Mouse (Mus musculus): ENCODE results near the gene Mical3. TPM values are rescaled to one million over a fixed set of nuclear protein-coding genes. Genes with fewer than 3 reads are reported as not detected.
A peak's percentile ranks its signal among the peaks of the same experiment; 100 is the strongest.

The Mical3 gene
- total RNA-seq, 2 experiments from 2014 or later: 107 to 142 TPM

DNA sequence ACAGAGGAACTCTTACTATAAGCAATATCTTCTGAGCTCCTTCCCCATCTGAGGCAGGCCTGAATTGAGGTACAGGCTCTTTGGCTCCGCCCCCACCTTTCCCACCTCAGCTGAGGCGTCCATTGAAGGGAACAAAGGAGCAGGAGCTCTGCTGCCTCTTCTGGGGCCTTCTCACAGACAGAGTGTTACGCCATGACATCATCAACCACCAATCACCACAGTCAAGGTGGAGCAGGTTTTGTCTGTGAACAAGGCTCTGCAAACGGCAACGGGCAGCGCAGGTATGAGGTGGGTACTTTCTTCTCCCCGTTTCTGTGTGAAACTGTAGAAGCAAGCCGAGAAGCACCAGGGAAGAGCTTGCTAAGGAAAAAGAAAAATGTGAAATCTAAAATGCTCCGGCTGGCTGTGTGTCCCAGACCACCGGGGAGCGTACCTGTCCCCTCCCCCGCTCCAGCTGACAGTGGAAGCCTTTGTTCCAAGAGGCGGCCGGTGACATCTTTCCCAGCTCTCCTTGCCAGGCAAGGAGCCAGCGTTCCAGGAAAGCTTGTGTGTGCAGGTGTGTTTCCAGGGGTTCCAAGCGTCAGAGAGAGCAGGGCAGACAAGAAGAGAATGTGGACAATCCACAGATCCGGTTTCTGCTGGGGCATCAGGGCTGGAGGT, 66.3 kb downstream of the Mical3 start:
- intact Hi-C loops (cut with DNase I): no loop called here
- peak; percentile 46 to 56 for DNase-seq (ENCODE audit: low spot score in 2 of 2)

DNA sequence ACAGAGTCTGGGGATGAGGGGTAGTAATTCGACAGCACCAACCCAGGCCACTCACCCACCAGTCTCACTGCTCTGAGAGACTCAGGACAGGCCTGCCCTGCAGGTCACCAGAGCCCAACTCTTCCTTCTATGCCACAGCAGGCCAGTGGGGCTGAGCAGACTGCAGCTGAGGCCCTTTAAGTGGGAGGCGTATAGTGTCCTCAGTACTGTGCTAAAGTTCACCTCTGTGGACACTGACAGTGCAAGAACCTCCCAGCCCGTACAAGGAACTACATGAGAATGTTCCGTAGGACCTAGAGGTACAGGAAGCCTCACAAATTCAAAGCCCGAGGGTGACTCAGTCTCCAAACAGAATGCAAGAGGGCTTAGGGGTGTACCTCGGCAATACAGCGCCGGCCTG, 67.0 kb downstream of the Mical3 start:
- intact Hi-C loops (cut with DNase I): no loop called here

DNA sequence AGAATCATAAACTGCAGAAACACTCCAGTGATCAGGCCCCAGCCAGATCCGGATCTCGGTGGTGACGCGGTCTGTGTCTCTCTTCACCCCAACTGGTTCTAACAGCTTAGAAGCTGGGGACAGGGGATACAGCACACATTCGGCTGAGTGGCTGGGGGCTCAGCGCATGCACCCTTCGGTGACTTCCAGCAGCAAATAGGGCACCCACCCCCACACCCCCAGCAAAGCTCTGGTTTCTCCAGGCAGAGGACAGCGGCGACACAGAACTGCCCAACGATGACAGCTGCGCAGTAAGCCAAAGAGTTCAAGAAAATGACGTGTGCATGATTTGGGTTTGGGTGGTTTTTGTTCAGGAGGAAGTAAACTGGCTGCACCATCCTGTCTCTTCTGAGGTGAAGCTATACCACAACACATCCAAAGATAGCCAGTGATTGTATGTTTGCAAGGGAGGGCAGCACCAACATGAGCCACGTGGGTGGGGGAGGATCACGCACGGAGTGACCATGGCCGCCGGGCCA, 67.8 kb downstream of the Mical3 start:
- DNase-seq (ENCODE audit: low spot score in 2 of 2): no peak
- intact Hi-C loops (cut with DNase I): no loop called here

More for the DNA sequence above, 67.0 kb downstream of the Mical3 start:
- no peak for DNase-seq (ENCODE audit: low spot score in 2 of 2)

DNA sequence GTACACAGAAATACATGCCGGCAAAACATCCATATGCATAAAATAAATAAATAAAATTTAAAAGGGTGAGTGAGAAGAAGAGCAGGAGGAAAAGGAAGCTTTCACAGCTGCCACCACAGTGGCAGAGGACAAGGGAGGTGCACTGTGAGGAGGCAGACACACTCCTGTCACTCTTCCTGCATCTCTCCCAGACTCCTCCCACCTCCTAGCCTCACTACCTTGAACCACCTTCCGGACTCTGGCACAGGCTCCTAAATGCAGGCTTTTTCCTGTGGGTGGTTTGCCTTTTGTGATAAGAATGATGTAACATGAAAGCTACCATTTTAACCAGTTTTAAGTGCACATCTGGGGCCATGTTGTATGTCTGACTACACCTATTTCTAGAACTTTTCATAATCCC, 72.8 kb downstream of the Mical3 start:
- intact Hi-C loops (cut with DNase I): no loop called here
- DNase-seq (ENCODE audit: low spot score in 2 of 2): no peak

DNA sequence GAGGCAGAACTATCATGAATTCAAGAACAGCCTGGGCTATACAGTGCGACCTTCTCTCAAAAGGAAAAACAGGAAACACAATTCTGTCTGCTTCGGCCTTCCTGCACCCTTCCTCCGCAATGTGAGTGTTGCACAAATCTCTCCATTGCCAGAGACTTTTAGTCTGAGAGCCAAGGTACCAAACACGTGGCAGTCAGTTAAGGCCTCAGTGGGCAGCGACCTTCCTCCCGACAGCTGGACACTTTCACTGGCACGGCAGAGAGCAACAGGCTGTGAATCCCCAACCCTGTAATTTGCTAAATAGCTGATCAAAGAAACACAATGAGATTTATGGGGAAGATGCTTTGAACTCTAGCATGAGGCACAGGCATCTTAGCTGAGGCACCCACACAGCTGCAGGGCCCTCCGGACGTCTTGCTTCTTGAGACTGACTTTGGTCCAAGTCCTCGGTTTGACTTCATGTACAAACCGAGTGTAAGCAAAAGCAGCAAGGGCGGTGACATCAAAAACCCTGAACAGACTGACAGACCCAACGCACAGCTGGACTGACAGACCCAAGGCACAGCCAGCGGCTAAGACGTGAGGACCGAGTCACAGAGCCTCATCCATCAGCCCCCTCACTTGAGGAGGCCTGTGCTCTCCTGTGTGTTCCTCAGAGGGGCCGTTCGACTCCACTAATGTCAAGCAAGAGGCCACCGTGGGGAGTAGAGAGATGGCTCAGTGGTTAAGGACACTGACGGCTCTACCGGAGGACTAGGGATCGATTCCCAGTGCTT, 73.4 kb downstream of the Mical3 start:
- DNase-seq (ENCODE audit: low spot score in 2 of 2): no peak
- intact Hi-C loops (cut with DNase I): no loop called here

DNA sequence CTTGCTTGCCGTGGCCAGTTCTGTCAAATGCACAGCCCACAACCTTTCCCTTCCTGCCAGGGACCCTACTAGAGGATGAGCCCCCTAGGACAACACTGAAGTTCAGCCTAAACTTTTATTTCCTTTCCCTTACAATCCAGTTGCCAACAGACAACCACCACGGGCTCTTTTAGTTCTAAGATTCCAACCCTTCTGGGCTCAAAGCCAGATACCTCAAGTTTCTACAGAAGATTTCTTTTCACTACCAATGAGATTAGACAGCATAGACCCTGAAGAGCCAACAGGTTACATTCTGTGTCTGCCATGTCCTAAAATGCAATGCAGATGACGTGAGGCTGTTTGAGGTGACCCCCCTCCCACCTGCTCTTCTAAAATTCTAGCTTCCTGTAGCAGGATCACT, 75.3 kb downstream of the Mical3 start:
- intact Hi-C loops (cut with DNase I): no loop called here
- DNase-seq (ENCODE audit: low spot score in 2 of 2): no peak

DNA sequence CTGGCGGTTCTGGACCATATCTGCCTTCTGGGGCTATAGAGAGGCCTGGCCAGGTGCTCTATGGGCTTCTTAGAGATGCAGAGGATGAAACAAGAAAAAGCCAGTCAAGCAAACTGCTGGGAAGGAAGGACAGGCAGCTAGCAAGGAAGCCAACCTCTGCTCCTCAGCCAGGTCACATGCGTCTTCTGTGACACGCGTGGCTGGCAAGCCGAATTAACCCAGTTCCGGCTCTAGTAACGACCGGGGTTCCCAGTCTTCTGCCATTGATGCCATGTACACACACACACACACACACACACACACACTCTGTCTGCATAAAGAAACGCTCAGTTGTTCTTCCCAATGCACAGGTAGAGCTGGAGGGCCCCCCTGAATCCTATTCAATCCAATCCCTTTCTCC, 75.9 kb downstream of the Mical3 start:
- no peak for DNase-seq (ENCODE audit: low spot score in 2 of 2)
- intact Hi-C loops (cut with DNase I): no loop called here

DNA sequence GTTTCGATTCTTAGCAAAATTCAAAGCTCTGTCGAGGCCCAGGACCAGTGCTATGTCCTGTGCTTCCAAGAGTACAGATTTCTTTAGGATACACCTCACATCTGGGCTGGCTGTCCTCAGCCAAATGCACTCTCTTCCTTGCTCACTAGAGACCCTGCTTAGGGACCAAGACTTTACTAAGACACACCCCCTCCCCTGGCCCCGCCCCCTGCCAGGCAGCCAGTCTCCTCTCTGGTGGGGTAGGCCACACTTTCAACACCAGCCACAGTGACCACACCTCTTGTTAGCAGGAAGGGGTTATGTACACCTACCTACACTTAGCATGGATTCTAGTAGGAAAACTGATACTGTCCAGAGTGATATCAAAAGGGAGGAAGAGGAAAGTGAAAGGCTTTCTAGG, 76.5 kb downstream of the Mical3 start:
- intact Hi-C loops (cut with DNase I): no loop called here
- DNase-seq (ENCODE audit: low spot score in 2 of 2): no peak

DNA sequence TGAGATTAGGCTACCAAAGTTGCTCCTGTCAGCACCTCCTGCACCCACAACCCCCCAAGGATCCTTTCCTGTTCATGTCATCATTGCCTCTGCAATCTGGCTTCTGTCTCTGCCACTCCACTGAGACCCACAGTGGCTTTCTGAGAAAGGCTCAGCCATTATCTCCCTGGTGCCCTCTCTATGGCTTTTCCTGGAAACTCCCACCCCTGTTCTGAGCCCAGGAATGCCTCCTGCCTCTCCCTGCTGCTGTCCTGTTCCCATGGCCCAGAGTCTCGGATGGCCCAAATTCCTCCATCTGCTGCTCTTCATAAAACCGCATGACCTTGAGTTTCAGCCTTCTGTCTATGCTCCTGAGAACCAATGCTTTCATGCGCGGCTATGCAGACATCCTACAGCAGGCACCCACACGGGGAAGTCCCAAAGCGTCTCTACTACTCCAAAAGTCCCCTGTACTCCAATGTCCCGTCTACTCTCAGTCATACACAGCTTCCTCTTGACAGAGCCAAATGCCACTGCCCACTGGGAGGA, 77.2 kb downstream of the Mical3 start:
- no peak for DNase-seq (ENCODE audit: low spot score in 2 of 2)
- intact Hi-C loops (cut with DNase I): no loop called here

DNA sequence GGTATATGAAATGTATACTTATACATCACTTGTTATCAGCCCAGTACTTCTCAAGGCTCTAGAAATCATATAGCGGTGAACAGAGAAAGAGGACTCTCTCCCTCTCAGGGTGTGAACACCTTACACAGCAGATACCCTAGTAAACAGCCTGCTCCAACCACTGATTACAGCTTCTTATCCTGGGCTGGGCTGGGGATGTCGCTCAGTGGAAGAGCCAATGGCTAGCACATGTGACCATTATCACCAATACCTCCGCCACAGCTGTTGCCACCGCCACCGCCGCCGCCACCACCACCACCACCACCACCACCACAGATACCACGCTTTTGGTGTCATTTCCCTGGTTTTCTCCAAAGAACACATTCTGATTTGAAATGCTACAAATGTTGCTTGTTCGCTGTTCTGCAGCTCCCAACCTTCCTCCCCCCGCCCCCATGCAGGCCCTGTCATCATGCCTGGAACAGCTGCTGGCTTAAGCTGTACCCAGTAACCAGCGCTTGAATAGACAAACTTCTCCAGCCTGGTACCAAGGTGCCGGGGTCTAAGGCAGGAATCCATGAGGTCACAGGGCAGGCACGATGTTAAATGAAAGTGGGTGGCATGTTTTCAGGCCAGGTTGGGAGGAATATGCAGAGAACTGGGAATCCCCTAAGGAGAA, 78.7 kb downstream of the Mical3 start:
- DNase-seq (ENCODE audit: low spot score in 2 of 2): no peak
- intact Hi-C loops (cut with DNase I): no loop called here

DNA sequence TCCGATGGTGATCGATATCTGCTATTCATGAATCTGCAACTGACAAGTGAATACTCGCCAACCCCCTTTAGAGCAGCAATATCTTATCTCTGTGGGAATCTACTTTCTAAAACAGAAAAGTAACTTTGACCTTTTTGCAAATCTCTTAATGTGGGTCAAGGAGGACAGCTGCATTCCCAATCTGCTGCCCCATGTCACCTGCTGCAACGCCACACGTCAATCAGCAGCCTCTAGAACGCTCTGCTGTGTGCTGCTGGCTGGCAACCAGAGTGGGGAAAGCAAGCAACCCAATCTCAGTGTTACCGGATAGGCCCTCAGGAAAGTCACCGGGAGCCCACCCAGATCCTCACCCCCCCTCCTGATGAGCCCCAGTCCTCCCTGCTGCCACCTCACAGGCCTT, 79.4 kb downstream of the Mical3 start:
- no peak for DNase-seq (ENCODE audit: low spot score in 2 of 2)
- intact Hi-C loops (cut with DNase I): no loop called here

DNA sequence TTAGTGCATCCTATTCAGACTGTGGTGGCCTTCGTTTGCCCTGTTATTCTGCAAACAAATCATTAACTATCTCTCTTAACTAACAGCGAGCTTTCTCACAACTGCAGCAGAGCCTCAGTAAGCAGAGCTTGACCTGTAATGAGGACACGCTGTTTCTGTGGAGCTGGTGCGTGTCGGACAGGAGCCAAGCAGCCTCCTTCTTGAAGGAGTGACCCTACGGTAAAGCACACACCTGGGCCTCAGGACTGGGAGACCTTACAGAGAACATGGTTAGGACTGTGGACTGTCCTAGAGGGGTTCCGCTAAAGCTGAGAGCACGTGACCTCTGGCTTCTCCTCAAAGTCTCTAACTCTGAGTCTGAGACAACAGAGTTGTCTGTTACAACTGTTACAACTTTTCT, 82.1 kb downstream of the Mical3 start:
- intact Hi-C loops (cut with DNase I): no loop called here
- DNase-seq (ENCODE audit: low spot score in 2 of 2): no peak

DNA sequence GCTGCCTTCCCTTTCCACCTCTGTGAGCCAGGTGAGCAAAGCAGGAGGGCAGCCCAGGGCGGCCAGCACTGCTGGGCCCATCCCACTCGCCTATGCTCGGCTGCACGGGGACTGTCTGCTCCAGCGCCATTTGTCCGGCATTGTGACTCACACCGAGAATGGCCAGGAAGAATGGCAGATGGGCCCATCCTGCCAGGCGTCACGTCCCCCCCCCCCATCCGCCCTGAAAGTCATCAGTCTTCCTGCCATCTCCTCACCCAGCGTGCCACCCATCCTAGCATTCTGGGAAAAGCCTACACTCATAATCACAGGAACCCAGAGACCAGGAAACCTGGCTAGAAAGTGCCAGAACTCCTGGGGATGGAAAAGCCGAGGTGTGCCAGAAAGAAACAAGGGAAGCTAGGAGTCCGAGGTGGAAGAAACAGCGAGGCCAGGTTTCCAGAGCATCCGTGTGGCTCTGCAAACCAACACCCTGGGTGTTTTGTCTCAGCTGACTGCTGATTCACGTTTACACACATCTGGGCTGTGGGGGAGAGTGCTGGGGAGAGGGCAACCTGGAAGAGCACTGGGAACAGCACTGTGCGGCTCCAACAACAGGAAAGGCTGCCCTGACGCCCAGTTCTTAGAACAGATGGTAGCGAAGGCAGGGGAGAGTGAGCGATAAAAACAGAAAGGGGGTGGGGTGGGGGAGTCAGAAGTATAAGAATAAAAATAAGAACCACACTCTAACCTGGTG, 85.3 kb downstream of the Mical3 start:
- intact Hi-C loops (cut with DNase I): no loop called here
- DNase-seq (ENCODE audit: low spot score in 2 of 2): no peak

DNA sequence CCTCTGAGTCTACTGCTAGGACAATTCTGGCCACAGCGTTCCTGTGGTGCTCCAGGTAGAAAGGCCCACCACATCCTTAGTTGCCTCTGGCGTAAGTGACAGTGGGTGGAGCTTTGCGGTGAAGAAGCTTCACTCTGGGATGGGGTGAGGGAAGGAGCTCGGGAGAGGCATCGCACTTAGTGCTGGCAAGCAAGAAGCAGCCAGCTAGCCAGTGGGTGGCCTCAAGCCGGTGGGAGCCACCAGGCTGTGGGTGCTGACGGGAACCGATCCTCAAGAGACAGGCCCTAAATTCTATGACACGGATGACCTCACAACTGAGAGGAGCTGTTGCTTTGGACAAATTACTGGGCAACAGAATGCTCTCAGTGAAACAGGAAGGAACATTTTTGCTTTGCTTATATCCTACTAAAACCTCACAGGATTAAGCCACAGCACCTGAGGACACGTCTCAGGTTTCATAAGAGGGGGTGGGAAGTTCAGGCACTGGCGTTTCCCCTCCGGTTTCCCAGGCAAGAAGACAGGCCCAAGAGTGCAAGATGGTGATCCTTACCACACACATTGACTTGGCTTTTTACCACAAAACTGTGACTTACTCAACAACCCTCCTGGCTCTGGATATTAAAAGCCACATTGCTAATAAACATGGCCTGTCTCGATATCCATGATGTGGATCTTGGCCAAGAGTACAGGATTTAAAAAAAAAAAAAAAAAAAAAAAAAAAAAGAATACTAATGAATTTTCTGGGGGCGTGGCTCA, 87.2 kb downstream of the Mical3 start:
- no peak for DNase-seq (ENCODE audit: low spot score in 2 of 2)
- intact Hi-C loops (cut with DNase I): no loop called here

DNA sequence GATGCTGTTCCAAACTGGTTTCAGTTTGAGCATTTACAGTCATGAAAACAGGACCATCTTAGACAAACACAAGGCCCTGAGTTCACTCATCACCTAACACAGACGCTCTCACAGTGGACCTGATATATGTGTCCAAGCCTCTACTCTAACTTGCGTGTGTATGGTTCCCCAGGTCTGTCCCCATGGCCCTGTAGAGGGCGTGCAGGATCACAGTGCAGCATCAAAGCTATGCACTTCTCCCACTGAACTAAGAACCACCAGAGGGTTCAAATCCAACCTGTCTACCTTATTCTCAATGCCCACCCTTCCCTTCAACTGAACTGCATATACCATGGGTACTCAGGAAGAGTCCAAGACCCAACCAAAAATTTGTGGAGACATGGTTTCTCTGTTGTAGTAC, 91.1 kb downstream of the Mical3 start:
- intact Hi-C loops (cut with DNase I): no loop called here
- no peak for DNase-seq (ENCODE audit: low spot score in 2 of 2)

DNA sequence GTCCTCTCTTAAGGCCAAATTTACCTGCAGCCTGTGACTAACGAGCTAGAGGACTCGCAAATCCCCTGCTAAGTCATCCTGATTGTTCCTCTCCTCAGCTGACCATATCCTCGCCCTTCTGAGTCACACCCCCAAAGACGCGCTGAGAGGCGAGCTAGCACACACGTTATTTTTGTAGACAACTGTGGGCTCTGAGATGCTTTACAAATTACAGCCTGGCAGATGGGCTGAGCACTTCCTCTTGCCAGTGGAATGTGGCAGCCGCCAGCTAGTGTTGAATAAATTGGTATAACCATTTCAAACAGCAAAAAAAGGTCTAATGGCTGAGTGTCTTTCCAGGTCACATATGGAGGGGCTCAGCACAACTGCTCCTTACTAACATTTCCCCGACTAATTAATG, 91.5 kb downstream of the Mical3 start:
- intact Hi-C loops (cut with DNase I): no loop called here
- peak; percentile 69 to 83 for DNase-seq (ENCODE audit: low spot score in 2 of 2)

DNA sequence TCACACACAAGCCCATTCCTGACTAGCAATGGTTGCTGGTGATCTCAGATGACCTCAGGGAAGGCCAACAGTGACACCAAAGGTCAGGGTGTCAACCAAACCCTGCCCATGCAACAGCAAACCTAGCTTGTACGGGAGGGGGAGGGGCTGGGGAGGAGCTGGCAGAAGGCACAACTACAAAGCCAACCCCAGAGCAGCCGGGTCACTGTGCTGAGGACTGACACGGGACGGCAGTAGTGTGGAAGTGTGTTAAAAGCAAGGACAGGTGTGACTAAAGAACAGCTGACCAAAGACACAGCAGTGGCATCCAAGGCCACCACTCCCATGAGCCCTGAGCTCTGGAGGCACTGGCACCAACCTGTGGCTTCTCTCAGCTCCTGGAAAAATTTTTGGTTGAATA, 93.7 kb downstream of the Mical3 start:
- intact Hi-C loops (cut with DNase I): no loop called here
- no peak for DNase-seq (ENCODE audit: low spot score in 2 of 2)

DNA sequence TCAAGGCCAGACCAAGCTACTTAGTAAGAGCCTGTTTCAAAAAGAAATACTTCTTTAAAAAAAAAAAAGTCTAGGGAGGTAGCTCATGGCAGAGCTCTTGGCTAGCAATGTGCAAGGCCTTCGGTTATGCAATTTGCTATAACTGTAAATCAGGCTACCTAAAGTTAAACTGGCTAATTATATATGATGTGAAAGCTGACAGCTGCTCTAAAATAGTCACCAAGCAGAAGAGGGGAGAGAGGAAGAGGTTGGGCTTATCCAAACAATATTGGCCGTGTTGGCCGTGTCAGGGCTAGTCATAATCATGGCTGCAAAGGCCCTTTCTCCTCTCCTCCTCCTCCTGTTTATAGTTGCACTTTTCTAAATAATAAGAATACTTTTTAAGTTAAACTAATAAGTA, 94.9 kb downstream of the Mical3 start:
- intact Hi-C loops (cut with DNase I): no loop called here
- DNase-seq (ENCODE audit: low spot score in 2 of 2): peak in 1 of 2 experiments; percentile 36

DNA sequence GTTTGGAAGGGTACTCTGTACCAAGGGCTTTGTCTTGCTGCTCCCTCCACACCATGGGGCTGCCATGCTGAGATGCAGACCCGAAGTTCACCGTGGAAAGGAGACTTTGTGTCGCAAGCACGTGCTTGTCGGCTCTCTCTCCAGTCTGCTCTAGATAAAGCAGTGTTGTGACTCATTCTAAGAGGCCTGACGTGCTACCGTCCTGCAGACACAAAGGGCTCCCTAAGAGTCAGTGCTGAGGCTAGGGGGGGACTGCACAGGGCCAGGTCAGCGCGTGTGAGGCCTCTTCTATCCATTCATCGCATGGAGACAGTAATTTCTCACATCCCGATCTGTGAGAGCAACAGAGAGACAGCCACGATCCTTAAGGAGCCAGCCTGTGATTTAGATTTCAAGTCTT, 95.5 kb downstream of the Mical3 start:
- peak in 1 of 2 experiments; percentile 39 for DNase-seq (ENCODE audit: low spot score in 2 of 2)
- intact Hi-C loops (cut with DNase I): no loop called here
